Mouse (Mus musculus) cerebellum, postnatal 10 days (tissue): ENCODE results near the gene Tagln2.

Source experiments
- DNase-seq, 2 experiments: peaks; one replicate each; pipeline ENCODE4 v3.0.0; 2021; ENCODE audit warnings: mixed read lengths in 2 of 2

The Tagln2 gene

GRCm38 (mm10) chr1:172527431-172527830 is 27.6 kb downstream of the Tagln2 start:
- no peak for DNase-seq

- DNase-seq: peak; percentile 96 to 98
These were observed 28.9 kb downstream of the Tagln2 start for GRCm38 (mm10) chr1:172528701-172529100.

GRCm38 (mm10) chr1:172530544-172531220 is 30.8 kb downstream of the Tagln2 start:
- peak in 1 of 2 experiments; percentile 28 for DNase-seq

- DNase-seq: peak; percentile 72 to 78
These were observed 32.7 kb downstream of the Tagln2 start for GRCm38 (mm10) chr1:172532551-172532950.

- peak; percentile 66 to 73 for DNase-seq
These were observed 35.3 kb downstream of the Tagln2 start for GRCm38 (mm10) chr1:172535116-172535515.

- DNase-seq: peak; percentile 43 to 45
These were observed 40.0 kb downstream of the Tagln2 start for GRCm38 (mm10) chr1:172539827-172540226.

- DNase-seq: no peak
These were observed 40.5 kb downstream of the Tagln2 start for GRCm38 (mm10) chr1:172540283-172540820.

- DNase-seq: no peak
These were observed 46.2 kb downstream of the Tagln2 start for GRCm38 (mm10) chr1:172546062-172546461.

- no peak for DNase-seq
These were observed 48.7 kb downstream of the Tagln2 start for GRCm38 (mm10) chr1:172548501-172548900.

GRCm38 (mm10) chr1:172549314-172549713 is 49.5 kb downstream of the Tagln2 start:
- no peak for DNase-seq

GRCm38 (mm10) chr1:172549717-172550116 is 49.9 kb downstream of the Tagln2 start:
- DNase-seq: no peak

- peak; percentile 34 to 35 for DNase-seq
These were observed 50.7 kb downstream of the Tagln2 start for GRCm38 (mm10) chr1:172550551-172550951.

GRCm38 (mm10) chr1:172551009-172551408 is 51.2 kb downstream of the Tagln2 start:
- DNase-seq: peak; percentile 40 to 42

- no peak for DNase-seq
These were observed 52.8 kb downstream of the Tagln2 start for GRCm38 (mm10) chr1:172552623-172553022.

GRCm38 (mm10) chr1:172555638-172556037 is 55.8 kb downstream of the Tagln2 start, which contains the start of gene Vsig8:
TSS of gene Vsig8 (plus strand) at chr1:172555938.
- no peak for DNase-seq
